Mouse (Mus musculus): ENCODE measurements around the gene Gsta1.

DNA sequence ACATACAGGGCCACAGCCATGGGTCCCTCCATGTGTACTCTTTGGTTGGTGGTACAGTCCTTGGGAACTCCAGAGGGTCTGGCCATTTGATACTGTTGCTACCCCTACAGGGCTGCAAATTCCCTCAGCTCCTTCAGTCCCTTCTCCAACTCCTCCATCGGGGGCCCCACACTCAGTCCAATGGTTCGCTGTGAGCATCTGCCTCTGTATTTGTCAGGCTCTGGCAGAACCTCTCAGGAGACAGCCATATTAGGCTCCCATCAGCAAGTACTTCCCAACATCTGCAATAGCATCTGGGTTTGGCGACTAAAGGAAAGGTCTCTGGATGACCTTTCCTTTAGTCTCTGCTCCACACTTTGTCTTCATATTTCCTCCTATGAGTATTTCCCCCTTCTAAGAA, 18.9 kb upstream of the Gsta1 start:
- TF ChIP-seq CTCF (IDR thresholded peaks at IDR 0.05; ENCODE audit: control insufficient read depth, insufficient read depth, insufficient read length): no peak
- no peak for TF ChIP-seq MAX (IDR thresholded peaks at IDR 0.05)

Measured in C2C12 (cell line).